9 mouse cellular contexts compared by ENCODE assay signal in genomic region chr10:76391786-76392185, GRCm38 (mm10). TPM values are rescaled to one million over a fixed set of nuclear protein-coding genes. Genes with fewer than 3 reads are reported as not detected.
DNase-seq lines count a peak whose midpoint lies in the region; TF ChIP-seq lines count a peak whose summit lies in the region.
"Had no signal": no experiment of that assay in that cellular context is flagged by ENCODE, and none has a peak within 500 bp of the region (broad histone marks: within the 10 kb centered on the region; RNA-seq: fewer than 3 reads in every experiment).

No protein-coding gene starts in this region.

- peak; percentile 38; the same call in 1 of the 2 replicates for TF ChIP-seq CTCF in testis, adult 2 months (IDR thresholded peaks at IDR 0.05; ENCODE audit: control insufficient read depth, insufficient read depth, insufficient replicate concordance, low read depth, low read length)
- peak; percentile 61 for TF ChIP-seq CTCF in lung, adult 2 months (IDR thresholded peaks at IDR 0.05; ENCODE audit: insufficient read depth, low read length)

- H3K27ac ChIP-seq in testis, adult 2 months (ENCODE audit: control insufficient read depth, insufficient read depth, low read depth, low read length), result no peak overlapping the region

- H3K4me3 ChIP-seq in testis, adult 2 months (ENCODE audit: control insufficient read depth, low read depth, low read length), result no peak overlapping the region
- H3K4me3 ChIP-seq in lung, adult 2 months (replicated peaks; ENCODE audit: extremely low read depth, low read depth, low read length), result no peak overlapping the region

- peaks cover 8% of the 10 kb centered on the region for H3K36me3 ChIP-seq in testis, adult 2 months (ENCODE audit: control insufficient read depth, insufficient read depth, low read length)

- no peaks in the 10 kb centered on the region for H3K4me1 ChIP-seq in testis, adult 2 months (ENCODE audit: control insufficient read depth, insufficient read depth, low read length)
- H3K4me1 ChIP-seq in lung, adult 2 months (ENCODE audit: control insufficient read depth, insufficient read depth, low read length), result no peaks in the 10 kb centered on the region

- no peak for TF ChIP-seq POLR2A in testis, adult 2 months (IDR thresholded peaks at IDR 0.05; ENCODE audit: control insufficient read depth, low read depth, low read length)
- no peak for TF ChIP-seq POLR2A in lung, adult 2 months (IDR thresholded peaks at IDR 0.05; ENCODE audit: borderline replicate concordance, extremely low read depth, low read depth, low read length)

- WGBS in lung, adult 2 months, result 86% methylated on average over 9 of the region's 9 CpGs

- peak; percentile 12 to 19 for DNase-seq in frontal cortex, postnatal 36 days (ENCODE audit: low spot score in 2 of 2)
- DNase-seq in frontal cortex, postnatal 14 days (ENCODE audit: low spot score in 2 of 2), result no peak
- no peak for DNase-seq in testis, postnatal 10 days (ENCODE audit: low spot score)
- DNase-seq in embryo, embryonic 9.5 days (ENCODE audit: extremely low spot score), result peak; percentile 12
- DNase-seq in lung, adult 2 months, result peak; percentile 19
- DNase-seq in thymus, postnatal 4 days, result peak; percentile 72
- no peak for DNase-seq in layer of hippocampus, postnatal 14 days (ENCODE audit: low spot score in 2 of 2)

- H3K27me3 ChIP-seq in testis, adult 2 months (ENCODE audit: control insufficient read depth, insufficient read depth, low read length), result no peaks in the 10 kb centered on the region

RNA-seq across cellular contexts. Expression of gene Dip2a, which starts 46.7 kb away (rescaled TPM):
- 14.4 and 15.2 TPM in 2 replicates for polyA plus RNA-seq in testis, adult 2 months (2012; rRNA removed)
- 20.3 and 25.3 TPM in 2 replicates for polyA plus RNA-seq in lung, adult 2 months (2012; rRNA removed)
- total RNA-seq in layer of hippocampus, postnatal 14 days (2021), result 10 to 100 TPM; 55.0 to 65.6 TPM

RNA-seq across cellular contexts. Expression of gene AC141477.1, which starts 48.5 kb away (rescaled TPM):
- not detected in 2 replicates for polyA plus RNA-seq in testis, adult 2 months (2012; rRNA removed)
- not detected in 2 replicates for polyA plus RNA-seq in lung, adult 2 months (2012; rRNA removed)
- total RNA-seq in layer of hippocampus, postnatal 14 days (2021), result not detected
- polyA plus RNA-seq: heart, embryonic 16.5 days had no signal

RNA-seq across cellular contexts. Expression of gene Pcnt, which starts 50.8 kb away (rescaled TPM):
- polyA plus RNA-seq in testis, adult 2 months (2012; rRNA removed), result 54.9 and 58.5 TPM in 2 replicates
- 35.6 and 38.0 TPM in 2 replicates for polyA plus RNA-seq in lung, adult 2 months (2012; rRNA removed)
- 10 to 100 TPM; 14.6 to 18.6 TPM for total RNA-seq in layer of hippocampus, postnatal 14 days (2021)

RNA-seq across cellular contexts. Expression of gene 2610028H24Rik, which starts 57.1 kb away (rescaled TPM):
- polyA plus RNA-seq in testis, adult 2 months (2012; rRNA removed), result 0.23 and 0.47 TPM in 2 replicates
- polyA plus RNA-seq in lung, adult 2 months (2012; rRNA removed), result 36.0 and 44.3 TPM in 2 replicates
- total RNA-seq in layer of hippocampus, postnatal 14 days (2021), result not detected

Comparison
In these comparisons a context has a peak if more than half of its experiments do, and no peak if none do; other contexts are left out.
1. DNase-seq: peak in frontal cortex, postnatal 36 days (2 of 2), embryo, embryonic 9.5 days (single experiment), lung, adult 2 months (single experiment) and thymus, postnatal 4 days (single experiment); none in frontal cortex, postnatal 14 days (0 of 2), testis, postnatal 10 days (single experiment) and layer of hippocampus, postnatal 14 days (0 of 2).